Mouse (Mus musculus) heart, adult 2 months (tissue): ENCODE data around the gene Tle6.

Experiments
- CTCF ChIP-seq: fragments of 200-600 bp; IDR thresholded peaks from 2 replicates; pipeline ENCODE4 v1.8.1; 2022; ENCODE audit warnings: antibody characterized with exemption, mild to moderate bottlenecking, moderate library complexity
- EP300 ChIP-seq: fragments of 200-500 bp; IDR thresholded peaks from 2 replicates; pipeline ENCODE4 v1.6.1; 2011; ENCODE audit warnings: low read depth, low read length, control low read depth; ENCODE audit not compliant: insufficient read depth

GRCm38 (mm10) chr10:81574081-81575056, 26.5 kb downstream of the Tle6 start, which contains the start of gene Tle2:
- TF ChIP-seq CTCF (no peak), EP300 (no peak)
